Mouse (Mus musculus): ENCODE results near the gene Lrrc10b. TPM values are rescaled to one million over a fixed set of nuclear protein-coding genes. Genes with fewer than 3 reads are reported as not detected.

The Lrrc10b gene
- polyA plus RNA-seq, 1 experiment from 2014 or later: not detected

- H3K4me2 ChIP-seq (ENCODE audit: low read depth, low read length): no peak overlapping the region
- H3K36me3 ChIP-seq (replicated peaks; ENCODE audit: insufficient read depth, low read length): no peaks in the 10 kb centered on the region
- ATAC-seq: no peak
- no peaks in the 10 kb centered on the region for H3K4me1 ChIP-seq (ENCODE audit: insufficient read depth)
- no peak overlapping the region for H3K9ac ChIP-seq (replicated peaks)
- H3K27ac ChIP-seq (ENCODE audit: low read depth): no peak overlapping the region
- 63% methylated on average over 1 of the region's 1 CpGs for WGBS (ENCODE audit: insufficient replicate concordance)
- H3K27me3 ChIP-seq (ENCODE audit: insufficient read depth, low read length): peaks cover 21% of the 10 kb centered on the region
- TF ChIP-seq EP300 (IDR thresholded peaks at IDR 0.05; ENCODE audit: low read depth) (no peak), CTCF (IDR thresholded peaks at IDR 0.05; ENCODE audit: low read depth) (no peak)
- DNase-seq: no peak
- H3K9me3 ChIP-seq (ENCODE audit: low read length): no peaks in the 10 kb centered on the region
- H3K4me3 ChIP-seq (ENCODE audit: low read depth, low read length): no peak overlapping the region
These were observed 32.5 kb downstream of the Lrrc10b start for GRCm38 (mm10) chr19:10424751-10425150.

- DNase-seq: no peak
- Histone ChIP-seq H3K4me3 (ENCODE audit: low read depth, low read length) (no peak overlapping the region), H3K9ac (replicated peaks) (no peak overlapping the region)
These were observed 35.0 kb downstream of the Lrrc10b start for GRCm38 (mm10) chr19:10421986-10422976.

GRCm38 (mm10) chr19:10417436-10417835 lies 39.8 kb downstream of the Lrrc10b start:
- Histone ChIP-seq H3K36me3 (replicated peaks; ENCODE audit: insufficient read depth, low read length) (no peaks in the 10 kb centered on the region), H3K27me3 (ENCODE audit: insufficient read depth, low read length) (peaks cover 10% of the 10 kb centered on the region), H3K4me3 (ENCODE audit: low read depth, low read length) (no peak overlapping the region), H3K4me1 (ENCODE audit: insufficient read depth) (no peaks in the 10 kb centered on the region), H3K9ac (replicated peaks) (no peak overlapping the region), H3K9me3 (ENCODE audit: low read length) (no peaks in the 10 kb centered on the region), H3K4me2 (ENCODE audit: low read depth, low read length) (no peak overlapping the region), H3K27ac (ENCODE audit: low read depth) (no peak overlapping the region)
- WGBS (ENCODE audit: insufficient replicate concordance): 68% methylated on average over 12 of the region's 12 CpGs
- no peak for TF ChIP-seq CTCF (IDR thresholded peaks at IDR 0.05; ENCODE audit: low read depth)
- no peak for TF ChIP-seq EP300 (IDR thresholded peaks at IDR 0.05; ENCODE audit: low read depth)
- no peak for ATAC-seq
- DNase-seq: no peak

More at GRCm38 (mm10) chr19:10421986-10422976, 35.0 kb downstream of the Lrrc10b start:
- WGBS (ENCODE audit: insufficient replicate concordance): 7% methylated on average over 50 of the region's 53 CpGs
- Histone ChIP-seq H3K36me3 (replicated peaks; ENCODE audit: insufficient read depth, low read length) (no peaks in the 10 kb centered on the region), H3K4me2 (ENCODE audit: low read depth, low read length) (no peak overlapping the region), H3K27me3 (ENCODE audit: insufficient read depth, low read length) (peaks cover 21% of the 10 kb centered on the region), H3K27ac (ENCODE audit: low read depth) (no peak overlapping the region), H3K9me3 (ENCODE audit: low read length) (no peaks in the 10 kb centered on the region), H3K4me1 (ENCODE audit: insufficient read depth) (no peaks in the 10 kb centered on the region)
- TF ChIP-seq CTCF (IDR thresholded peaks at IDR 0.05; ENCODE audit: low read depth) (no peak), EP300 (IDR thresholded peaks at IDR 0.05; ENCODE audit: low read depth) (no peak)
- no peak for ATAC-seq

GRCm38 (mm10) chr19:10416889-10417288 lies 40.4 kb downstream of the Lrrc10b start:
- Histone ChIP-seq H3K4me3 (ENCODE audit: low read depth, low read length) (no peak overlapping the region), H3K36me3 (replicated peaks; ENCODE audit: insufficient read depth, low read length) (no peaks in the 10 kb centered on the region), H3K4me1 (ENCODE audit: insufficient read depth) (no peaks in the 10 kb centered on the region), H3K9ac (replicated peaks) (no peak overlapping the region), H3K27ac (ENCODE audit: low read depth) (no peak overlapping the region), H3K27me3 (ENCODE audit: insufficient read depth, low read length) (peaks cover 5% of the 10 kb centered on the region), H3K4me2 (ENCODE audit: low read depth, low read length) (no peak overlapping the region), H3K9me3 (ENCODE audit: low read length) (no peaks in the 10 kb centered on the region)
- DNase-seq: no peak
- ATAC-seq: no peak
- WGBS (ENCODE audit: insufficient replicate concordance): 64% methylated on average over 8 of the region's 8 CpGs
- no peak for TF ChIP-seq CTCF (IDR thresholded peaks at IDR 0.05; ENCODE audit: low read depth)
- no peak for TF ChIP-seq EP300 (IDR thresholded peaks at IDR 0.05; ENCODE audit: low read depth)

GRCm38 (mm10) chr19:10415508-10415907 lies 41.8 kb downstream of the Lrrc10b start:
- Histone ChIP-seq H3K4me2 (ENCODE audit: low read depth, low read length) (no peak overlapping the region), H3K27ac (ENCODE audit: low read depth) (no peak overlapping the region), H3K9me3 (ENCODE audit: low read length) (no peaks in the 10 kb centered on the region), H3K4me3 (ENCODE audit: low read depth, low read length) (no peak overlapping the region), H3K4me1 (ENCODE audit: insufficient read depth) (no peaks in the 10 kb centered on the region), H3K9ac (replicated peaks) (no peak overlapping the region), H3K36me3 (replicated peaks; ENCODE audit: insufficient read depth, low read length) (no peaks in the 10 kb centered on the region), H3K27me3 (ENCODE audit: insufficient read depth, low read length) (no peaks in the 10 kb centered on the region; the same call in 1 of the 2 replicates)
- no peak for ATAC-seq
- WGBS (ENCODE audit: insufficient replicate concordance): 59% methylated on average over 5 of the region's 5 CpGs
- no peak for DNase-seq
- TF ChIP-seq CTCF (IDR thresholded peaks at IDR 0.05; ENCODE audit: low read depth) (no peak), EP300 (IDR thresholded peaks at IDR 0.05; ENCODE audit: low read depth) (no peak)

GRCm38 (mm10) chr19:10413701-10414242 lies 43.5 kb downstream of the Lrrc10b start:
- Histone ChIP-seq H3K9ac (replicated peaks) (no peak overlapping the region), H3K4me1 (ENCODE audit: insufficient read depth) (no peaks in the 10 kb centered on the region), H3K4me3 (ENCODE audit: low read depth, low read length) (no peak overlapping the region), H3K4me2 (ENCODE audit: low read depth, low read length) (no peak overlapping the region), H3K27me3 (ENCODE audit: insufficient read depth, low read length) (no peaks in the 10 kb centered on the region; the same call in 1 of the 2 replicates), H3K27ac (ENCODE audit: low read depth) (no peak overlapping the region), H3K9me3 (ENCODE audit: low read length) (no peaks in the 10 kb centered on the region), H3K36me3 (replicated peaks; ENCODE audit: insufficient read depth, low read length) (no peaks in the 10 kb centered on the region)
- TF ChIP-seq CTCF (IDR thresholded peaks at IDR 0.05; ENCODE audit: low read depth): no peak
- TF ChIP-seq EP300 (IDR thresholded peaks at IDR 0.05; ENCODE audit: low read depth): no peak
- DNase-seq: no peak
- 6% methylated on average over 19 of the region's 19 CpGs for WGBS (ENCODE audit: insufficient replicate concordance)
- ATAC-seq: no peak

Other genes with a start within 250 kb of the Lrrc10b start
- gene Myrf, start 216.7 kb downstream of the Lrrc10b start, polyA plus RNA-seq (2015; fragmentation: Nextera tagmentation; extraction: Ambion mirVana): 2.1 and 2.5 TPM in 2 replicates
- 0.21 and 0.28 TPM in 2 replicates for gene Dagla, start 152.6 kb downstream of the Lrrc10b start, polyA plus RNA-seq (2015; fragmentation: Nextera tagmentation; extraction: Ambion mirVana)
- 0.04 and 0.24 TPM in 2 replicates for gene Syt7, start 68.4 kb downstream of the Lrrc10b start, polyA plus RNA-seq (2015; fragmentation: Nextera tagmentation; extraction: Ambion mirVana)
- gene Ppp1r32, start 25.5 kb upstream of the Lrrc10b start, polyA plus RNA-seq (2015; fragmentation: Nextera tagmentation; extraction: Ambion mirVana): 0.11 and 0.15 TPM in 2 replicates
- gene Cpsf7, start 67.8 kb upstream of the Lrrc10b start, polyA plus RNA-seq (2015; fragmentation: Nextera tagmentation; extraction: Ambion mirVana): 8.5 and 9.1 TPM in 2 replicates
- 23.6 and 25.4 TPM in 2 replicates for gene Sdhaf2, start 68.7 kb upstream of the Lrrc10b start, polyA plus RNA-seq (2015; fragmentation: Nextera tagmentation; extraction: Ambion mirVana)
- 11.7 and 13.0 TPM in 2 replicates for gene Tmem216, start 98.8 kb upstream of the Lrrc10b start, polyA plus RNA-seq (2015; fragmentation: Nextera tagmentation; extraction: Ambion mirVana)
- gene Cyb561a3, start 119.7 kb upstream of the Lrrc10b start, polyA plus RNA-seq (2015; fragmentation: Nextera tagmentation; extraction: Ambion mirVana): 18.5 and 19.0 TPM in 2 replicates
- gene Tmem138, start 119.9 kb upstream of the Lrrc10b start, polyA plus RNA-seq (2015; fragmentation: Nextera tagmentation; extraction: Ambion mirVana): 8.2 and 8.4 TPM in 2 replicates
- 68.7 and 81.3 TPM in 2 replicates for gene Ddb1, start 147.9 kb upstream of the Lrrc10b start, polyA plus RNA-seq (2015; fragmentation: Nextera tagmentation; extraction: Ambion mirVana)
- gene Tkfc, start 148.2 kb upstream of the Lrrc10b start, polyA plus RNA-seq (2015; fragmentation: Nextera tagmentation; extraction: Ambion mirVana): 82.1 and 133 TPM in 2 replicates
- 18.2 and 19.9 TPM in 2 replicates for gene Vwce, start 176.7 kb upstream of the Lrrc10b start, polyA plus RNA-seq (2015; fragmentation: Nextera tagmentation; extraction: Ambion mirVana)
- 0.07 TPM in 1 of 2 replicates, not detected in the other for gene Pga5, start 220.6 kb upstream of the Lrrc10b start, polyA plus RNA-seq (2015; fragmentation: Nextera tagmentation; extraction: Ambion mirVana)
- 8.2 and 9.4 TPM in 2 replicates for gene Vps37c, start 231.3 kb upstream of the Lrrc10b start, polyA plus RNA-seq (2015; fragmentation: Nextera tagmentation; extraction: Ambion mirVana)

Data from liver, postnatal 0 days (tissue).